Mouse (Mus musculus): ENCODE results near the gene Olfr520. TPM values are rescaled to one million over a fixed set of nuclear protein-coding genes. Genes with fewer than 3 reads are reported as not detected.
"Not testable (repeated sequence)": the region's sequence is repeated elsewhere in the genome, so short reads cannot be mapped to it uniquely, and the experiment has no call there.

The Olfr520 gene
- total RNA-seq (2017): not detected in 2 replicates

- ATAC-seq (replicated peaks in 1 of 2; ENCODE audit: insufficient read depth in 1 of 2, low FRiP score in 2 of 2, low TSS enrichment in 1 of 2, low read depth in 1 of 2, poor library complexity in 2 of 2, severe bottlenecking in 2 of 2): no peak
These were observed at the start of gene Olfr520 for GRCm38 (mm10) chr7:99729973-99730372. TSS of gene Olfr520 (plus strand) at chr7:99730273.

GRCm38 (mm10) chr7:99680771-99681170, 49.3 kb upstream of the Olfr520 start:
- no peak for ATAC-seq (replicated peaks in 1 of 2; ENCODE audit: insufficient read depth in 1 of 2, low FRiP score in 2 of 2, low TSS enrichment in 1 of 2, low read depth in 1 of 2, poor library complexity in 2 of 2, severe bottlenecking in 2 of 2)

DNA sequence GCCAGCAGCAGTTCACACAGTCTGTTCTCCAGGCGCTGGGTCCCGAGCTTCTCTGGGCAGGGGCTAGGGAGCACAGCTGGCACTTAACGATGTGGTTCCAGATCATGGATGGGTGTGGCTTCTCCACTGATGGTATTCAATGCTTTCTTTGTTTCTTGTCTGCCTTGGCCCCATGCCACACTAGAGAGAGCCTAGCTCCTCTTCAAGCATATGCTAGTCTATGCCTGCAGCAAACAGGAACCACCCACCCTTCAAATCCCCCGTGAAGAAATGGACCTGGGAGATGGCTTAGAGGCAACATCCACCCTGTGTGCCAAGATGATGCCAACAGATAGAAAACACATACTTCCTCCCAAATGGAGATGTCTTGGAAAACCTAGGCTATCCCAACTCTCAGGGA, 46.0 kb upstream of the Olfr520 start:
- no peak for ATAC-seq (replicated peaks in 1 of 2; ENCODE audit: insufficient read depth in 1 of 2, low FRiP score in 2 of 2, low TSS enrichment in 1 of 2, low read depth in 1 of 2, poor library complexity in 2 of 2, severe bottlenecking in 2 of 2)

- no peak for ATAC-seq (replicated peaks in 1 of 2; ENCODE audit: insufficient read depth in 1 of 2, low FRiP score in 2 of 2, low TSS enrichment in 1 of 2, low read depth in 1 of 2, poor library complexity in 2 of 2, severe bottlenecking in 2 of 2)
These were observed 39.3 kb upstream of the Olfr520 start for GRCm38 (mm10) chr7:99690819-99691218.

DNA sequence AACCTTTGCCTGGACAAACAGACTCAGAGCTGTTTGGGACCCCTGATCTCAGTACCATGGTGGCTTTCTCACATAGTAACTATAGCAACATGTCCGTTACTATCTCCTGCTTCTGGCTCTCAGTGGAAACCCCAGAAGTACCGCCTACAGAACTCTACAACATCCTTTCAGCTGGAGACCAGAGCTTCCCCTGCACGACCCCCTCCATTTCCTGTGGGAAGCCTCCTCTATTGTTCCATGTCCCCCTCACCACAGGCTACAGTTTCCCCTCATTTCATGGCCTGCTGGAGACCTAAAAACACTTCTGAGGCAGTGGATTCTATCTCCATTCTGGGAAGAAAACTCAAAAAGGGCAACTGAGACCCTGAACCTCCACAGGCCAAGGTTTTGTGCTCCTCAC, 37.7 kb upstream of the Olfr520 start:
- no peak for ATAC-seq (replicated peaks in 1 of 2; ENCODE audit: insufficient read depth in 1 of 2, low FRiP score in 2 of 2, low TSS enrichment in 1 of 2, low read depth in 1 of 2, poor library complexity in 2 of 2, severe bottlenecking in 2 of 2)

DNA sequence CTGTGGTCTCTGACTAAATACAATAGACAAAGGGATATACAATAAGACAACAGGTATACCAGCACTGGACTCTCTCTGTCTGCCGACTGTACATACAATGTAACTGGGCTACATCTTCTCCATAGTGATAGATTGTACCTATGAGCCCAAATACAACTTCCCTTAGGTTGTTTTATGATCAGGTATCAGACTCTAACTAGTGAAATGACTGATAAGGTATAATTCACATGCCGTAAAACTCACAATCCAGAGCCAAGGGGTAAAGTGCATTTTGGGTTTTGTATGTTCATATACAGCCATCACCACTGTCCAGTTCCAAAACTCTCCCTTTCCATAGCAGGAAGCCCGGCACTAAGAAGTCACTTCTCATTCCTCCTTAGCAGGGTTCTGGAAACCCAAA, 36.7 kb upstream of the Olfr520 start:
- no peak for ATAC-seq (replicated peaks in 1 of 2; ENCODE audit: insufficient read depth in 1 of 2, low FRiP score in 2 of 2, low TSS enrichment in 1 of 2, low read depth in 1 of 2, poor library complexity in 2 of 2, severe bottlenecking in 2 of 2)

- no peak for ATAC-seq (replicated peaks in 1 of 2; ENCODE audit: insufficient read depth in 1 of 2, low FRiP score in 2 of 2, low TSS enrichment in 1 of 2, low read depth in 1 of 2, poor library complexity in 2 of 2, severe bottlenecking in 2 of 2)
These were observed 36.1 kb upstream of the Olfr520 start for GRCm38 (mm10) chr7:99693976-99694375.

DNA sequence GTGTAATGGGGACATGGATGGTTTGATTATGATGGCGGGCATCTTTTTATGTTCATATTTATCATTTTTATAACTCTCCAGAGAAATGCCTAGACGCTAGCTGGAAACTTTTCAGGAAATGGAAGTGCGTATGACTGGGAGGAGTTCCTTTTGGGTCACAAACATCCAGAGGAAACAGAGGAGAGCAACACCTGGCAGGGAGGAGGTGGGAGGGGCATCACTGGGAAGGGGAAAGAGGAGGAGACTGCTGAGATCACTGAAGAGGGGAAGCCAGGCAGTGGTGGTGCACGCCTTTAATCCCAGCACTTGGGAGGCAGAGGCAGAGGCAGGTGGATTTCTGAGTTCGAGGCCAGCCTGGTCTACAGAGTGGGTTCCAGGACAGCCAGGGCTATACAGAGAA, 35.6 kb upstream of the Olfr520 start:
- not testable (repeated sequence) for ATAC-seq (replicated peaks in 1 of 2; ENCODE audit: insufficient read depth in 1 of 2, low FRiP score in 2 of 2, low TSS enrichment in 1 of 2, low read depth in 1 of 2, poor library complexity in 2 of 2, severe bottlenecking in 2 of 2)

DNA sequence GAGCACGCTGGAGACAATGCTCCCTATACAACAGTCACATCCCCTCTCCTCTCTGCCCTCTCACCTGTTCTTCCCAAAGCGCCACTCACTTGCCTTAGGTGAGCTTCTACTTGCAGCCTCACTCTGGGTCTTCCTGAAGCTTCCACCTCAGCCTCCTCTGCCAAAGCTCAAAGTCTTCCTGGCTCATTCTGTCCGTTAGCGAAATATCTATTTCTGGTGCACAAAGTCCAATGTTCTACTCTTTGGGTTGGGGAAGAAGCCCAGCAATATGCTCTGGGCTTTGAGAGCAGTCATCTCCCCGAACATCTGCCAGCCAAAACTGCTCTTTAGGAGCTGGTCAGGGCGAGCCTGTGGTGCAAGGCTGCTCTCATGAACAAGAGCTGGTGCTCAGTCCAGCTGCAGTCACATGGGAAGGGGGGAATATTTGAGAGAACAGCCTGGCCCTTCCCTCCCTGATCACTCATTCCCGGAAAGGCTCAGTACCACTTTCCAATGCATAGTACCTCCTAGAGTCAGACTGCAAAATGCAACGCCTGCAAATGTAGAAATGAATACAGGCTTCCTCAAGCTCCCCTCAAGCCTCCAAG, 34.5 kb upstream of the Olfr520 start:
- ATAC-seq (replicated peaks in 1 of 2; ENCODE audit: insufficient read depth in 1 of 2, low FRiP score in 2 of 2, low TSS enrichment in 1 of 2, low read depth in 1 of 2, poor library complexity in 2 of 2, severe bottlenecking in 2 of 2): no peak

DNA sequence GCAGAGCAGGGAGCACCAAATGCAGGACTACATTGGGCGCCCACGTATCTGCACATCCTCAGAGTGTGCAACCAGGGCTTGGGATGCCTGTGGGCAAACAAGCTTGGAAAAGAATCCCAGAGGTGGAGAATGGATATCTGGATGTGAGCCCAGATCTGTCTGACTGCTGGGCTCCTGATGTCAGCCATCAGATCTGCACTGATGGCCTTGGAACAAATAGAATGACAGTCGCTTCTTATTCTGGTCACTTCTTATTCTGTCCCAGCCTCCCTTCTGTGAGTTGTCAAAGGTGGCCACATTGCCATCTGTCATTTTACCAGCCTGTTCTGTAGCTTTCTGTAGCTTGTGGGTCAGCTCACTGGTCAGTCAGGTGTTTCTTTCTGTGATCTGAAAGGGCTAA, 31.5 kb upstream of the Olfr520 start:
- no peak for ATAC-seq (replicated peaks in 1 of 2; ENCODE audit: insufficient read depth in 1 of 2, low FRiP score in 2 of 2, low TSS enrichment in 1 of 2, low read depth in 1 of 2, poor library complexity in 2 of 2, severe bottlenecking in 2 of 2)

GRCm38 (mm10) chr7:99699106-99699505, 31.0 kb upstream of the Olfr520 start:
- no peak for ATAC-seq (replicated peaks in 1 of 2; ENCODE audit: insufficient read depth in 1 of 2, low FRiP score in 2 of 2, low TSS enrichment in 1 of 2, low read depth in 1 of 2, poor library complexity in 2 of 2, severe bottlenecking in 2 of 2)

GRCm38 (mm10) chr7:99699709-99700151, 30.3 kb upstream of the Olfr520 start:
- no peak for ATAC-seq (replicated peaks in 1 of 2; ENCODE audit: insufficient read depth in 1 of 2, low FRiP score in 2 of 2, low TSS enrichment in 1 of 2, low read depth in 1 of 2, poor library complexity in 2 of 2, severe bottlenecking in 2 of 2)

DNA sequence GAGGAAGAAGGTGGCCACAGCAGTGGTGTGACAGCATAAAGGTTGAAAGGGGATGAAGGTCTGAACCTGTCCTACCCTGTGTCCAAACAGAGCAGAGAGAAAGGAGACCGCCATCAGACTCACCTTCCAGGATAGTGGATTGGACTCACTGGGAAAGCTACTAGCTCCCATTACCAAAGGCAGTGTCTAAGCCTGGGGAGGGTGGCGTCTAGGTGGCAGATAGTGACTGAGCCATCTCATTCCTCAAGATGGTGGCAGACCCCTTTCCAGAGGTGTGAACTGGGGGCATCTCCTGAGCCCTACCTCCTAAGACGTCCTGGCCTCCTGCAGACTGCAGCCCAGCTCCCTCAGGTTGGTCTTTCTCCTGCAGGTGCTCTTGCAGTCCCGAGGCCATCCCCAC, 29.4 kb upstream of the Olfr520 start:
- ATAC-seq (replicated peaks in 1 of 2; ENCODE audit: insufficient read depth in 1 of 2, low FRiP score in 2 of 2, low TSS enrichment in 1 of 2, low read depth in 1 of 2, poor library complexity in 2 of 2, severe bottlenecking in 2 of 2): no peak

GRCm38 (mm10) chr7:99702201-99702600, 27.9 kb upstream of the Olfr520 start:
- ATAC-seq (replicated peaks in 1 of 2; ENCODE audit: insufficient read depth in 1 of 2, low FRiP score in 2 of 2, low TSS enrichment in 1 of 2, low read depth in 1 of 2, poor library complexity in 2 of 2, severe bottlenecking in 2 of 2): no peak

- no peak for ATAC-seq (replicated peaks in 1 of 2; ENCODE audit: insufficient read depth in 1 of 2, low FRiP score in 2 of 2, low TSS enrichment in 1 of 2, low read depth in 1 of 2, poor library complexity in 2 of 2, severe bottlenecking in 2 of 2)
These were observed 25.1 kb upstream of the Olfr520 start for GRCm38 (mm10) chr7:99704736-99705519.

DNA sequence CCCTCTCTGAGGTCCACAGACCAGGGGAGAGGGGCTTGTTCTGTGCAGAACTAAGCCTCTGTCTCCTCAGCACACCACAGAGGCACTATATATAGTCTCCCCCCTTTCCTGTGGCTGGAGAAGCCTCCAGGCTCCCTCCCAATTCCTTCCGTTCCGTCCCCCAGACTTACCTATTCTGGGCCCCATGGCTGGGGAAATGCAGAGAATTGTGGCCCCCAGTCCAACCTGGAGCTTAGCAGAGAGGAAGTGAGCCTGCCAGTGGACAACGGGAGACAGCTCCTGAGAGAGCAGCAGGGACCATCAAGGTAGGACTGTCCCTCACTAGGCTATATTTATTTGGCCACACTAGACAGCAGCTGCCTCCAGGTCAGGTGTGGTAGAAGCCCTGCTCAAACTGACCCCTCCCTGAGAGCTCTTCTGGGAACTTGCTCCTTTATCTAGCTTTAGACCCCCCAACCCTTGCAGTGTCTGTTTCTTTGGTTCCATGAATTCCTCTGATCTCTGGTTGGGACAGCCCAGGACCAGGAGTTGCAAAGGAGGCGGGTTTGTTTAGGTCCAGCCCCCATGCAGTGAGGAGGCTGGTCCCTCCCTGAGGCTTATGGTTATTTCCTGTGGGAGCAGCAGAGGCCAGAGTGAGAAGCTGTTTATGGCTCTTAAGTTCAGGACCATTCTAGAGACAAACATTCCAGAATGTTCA, 23.6 kb upstream of the Olfr520 start:
- 0 out of 4 replicates have a peak, but pooled peaks of 1 of the 2 experiments have one; percentile 20 for ATAC-seq (replicated peaks in 1 of 2; ENCODE audit: insufficient read depth in 1 of 2, low FRiP score in 2 of 2, low TSS enrichment in 1 of 2, low read depth in 1 of 2, poor library complexity in 2 of 2, severe bottlenecking in 2 of 2)

GRCm38 (mm10) chr7:99707038-99707595, 23.0 kb upstream of the Olfr520 start:
- peak in 1 of 2 experiments; percentile 25; a peak in 1 of 4 replicates for ATAC-seq (replicated peaks in 1 of 2; ENCODE audit: insufficient read depth in 1 of 2, low FRiP score in 2 of 2, low TSS enrichment in 1 of 2, low read depth in 1 of 2, poor library complexity in 2 of 2, severe bottlenecking in 2 of 2)

DNA sequence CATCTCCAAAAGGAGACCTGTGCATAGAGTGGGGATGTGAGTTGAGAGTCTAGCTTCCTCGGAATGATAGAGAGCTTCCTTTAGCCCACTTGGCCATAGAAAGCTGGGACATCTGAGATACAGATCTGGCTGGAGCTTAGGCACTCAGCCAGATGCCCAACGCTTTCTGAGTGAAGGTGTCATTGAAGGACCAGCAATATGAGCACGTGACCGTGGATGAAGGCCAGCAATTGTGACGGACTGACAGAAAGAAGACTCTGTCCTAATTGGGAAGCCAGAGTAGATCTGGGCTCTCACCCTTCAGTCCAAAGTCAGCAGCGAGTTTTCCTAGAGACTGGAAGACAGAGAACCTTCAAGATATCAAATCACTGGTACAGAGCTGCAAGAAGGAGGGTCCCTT, 22.4 kb upstream of the Olfr520 start:
- ATAC-seq (replicated peaks in 1 of 2; ENCODE audit: insufficient read depth in 1 of 2, low FRiP score in 2 of 2, low TSS enrichment in 1 of 2, low read depth in 1 of 2, poor library complexity in 2 of 2, severe bottlenecking in 2 of 2): no peak
